Mouse (Mus musculus): Measurements from ENCODE around the gene Etnk2.

Gene Etnk2

GRCm38 (mm10) chr1:133367606-133368488 is 4.5 kb downstream of the Etnk2 start:
- no peak for TF ChIP-seq GATA4 (IDR thresholded peaks at IDR 0.05; ENCODE audit: insufficient replicate concordance, low read length)

GRCm38 (mm10) chr1:133368644-133369043 is 5.3 kb downstream of the Etnk2 start:
- TF ChIP-seq GATA4 (IDR thresholded peaks at IDR 0.05; ENCODE audit: insufficient replicate concordance, low read length): no peak

- TF ChIP-seq GATA4 (IDR thresholded peaks at IDR 0.05; ENCODE audit: insufficient replicate concordance, low read length): no peak
Observed at GRCm38 (mm10) chr1:133370352-133370751, 7.0 kb downstream of the Etnk2 start.

- no peak for TF ChIP-seq GATA4 (IDR thresholded peaks at IDR 0.05; ENCODE audit: insufficient replicate concordance, low read length)
Observed at GRCm38 (mm10) chr1:133371431-133371830, 8.1 kb downstream of the Etnk2 start.

GRCm38 (mm10) chr1:133372113-133372512 is 8.7 kb downstream of the Etnk2 start:
- no peak for TF ChIP-seq GATA4 (IDR thresholded peaks at IDR 0.05; ENCODE audit: insufficient replicate concordance, low read length)

- no peak for TF ChIP-seq GATA4 (IDR thresholded peaks at IDR 0.05; ENCODE audit: insufficient replicate concordance, low read length)
Observed at GRCm38 (mm10) chr1:133375696-133376346, 12.4 kb downstream of the Etnk2 start.

- no peak for TF ChIP-seq GATA4 (IDR thresholded peaks at IDR 0.05; ENCODE audit: insufficient replicate concordance, low read length)
Observed at GRCm38 (mm10) chr1:133377547-133377946, 14.2 kb downstream of the Etnk2 start.

GRCm38 (mm10) chr1:133379254-133379985 is 16.0 kb downstream of the Etnk2 start:
- no peak for TF ChIP-seq GATA4 (IDR thresholded peaks at IDR 0.05; ENCODE audit: insufficient replicate concordance, low read length)

GRCm38 (mm10) chr1:133379986-133380320 is 16.6 kb downstream of the Etnk2 start:
- TF ChIP-seq GATA4 (IDR thresholded peaks at IDR 0.05; ENCODE audit: insufficient replicate concordance, low read length): no peak

- TF ChIP-seq GATA4 (IDR thresholded peaks at IDR 0.05; ENCODE audit: insufficient replicate concordance, low read length): no peak
Observed at GRCm38 (mm10) chr1:133380347-133381065, 17.1 kb downstream of the Etnk2 start.

GRCm38 (mm10) chr1:133382008-133382407 is 18.6 kb downstream of the Etnk2 start:
- no peak for TF ChIP-seq GATA4 (IDR thresholded peaks at IDR 0.05; ENCODE audit: insufficient replicate concordance, low read length)

GRCm38 (mm10) chr1:133382552-133383155 is 19.3 kb downstream of the Etnk2 start:
- no peak for TF ChIP-seq GATA4 (IDR thresholded peaks at IDR 0.05; ENCODE audit: insufficient replicate concordance, low read length)

- TF ChIP-seq GATA4 (IDR thresholded peaks at IDR 0.05; ENCODE audit: insufficient replicate concordance, low read length): no peak
Observed at GRCm38 (mm10) chr1:133383157-133383783, 19.9 kb downstream of the Etnk2 start.

GRCm38 (mm10) chr1:133385506-133385905 is 22.1 kb downstream of the Etnk2 start:
- no peak for TF ChIP-seq GATA4 (IDR thresholded peaks at IDR 0.05; ENCODE audit: insufficient replicate concordance, low read length)
